Mouse (Mus musculus): ENCODE measurements at regions not wholly inside any gene's neighbourhood (a gene's known extent, or its start where the extent isn't known, plus 50 kb on each side); places are given as distances from the start of the nearest gene placed in this dataset.

DNA sequence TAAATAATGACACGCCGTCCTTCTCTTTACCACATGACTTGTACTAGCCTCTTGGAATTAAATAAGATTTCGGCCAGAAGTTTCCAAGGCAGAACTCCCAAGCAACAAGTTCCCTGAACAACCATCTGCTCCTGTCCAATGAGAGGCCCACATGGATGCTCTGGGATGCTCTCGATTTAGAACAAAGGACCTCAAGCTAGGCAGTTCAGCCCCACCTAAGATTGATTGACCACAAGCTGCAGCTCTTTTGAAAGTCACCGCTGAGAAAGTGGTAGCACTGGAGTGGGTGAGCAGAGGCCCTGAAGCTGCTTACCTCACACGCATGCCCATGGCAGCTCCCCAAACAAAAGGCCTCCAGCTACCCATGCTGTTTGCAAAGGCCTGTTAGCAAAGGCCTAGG lies 73.1 kb upstream of the Eomes start:
- no peak for DNase-seq (ENCODE audit: low spot score in 2 of 2)

DNA sequence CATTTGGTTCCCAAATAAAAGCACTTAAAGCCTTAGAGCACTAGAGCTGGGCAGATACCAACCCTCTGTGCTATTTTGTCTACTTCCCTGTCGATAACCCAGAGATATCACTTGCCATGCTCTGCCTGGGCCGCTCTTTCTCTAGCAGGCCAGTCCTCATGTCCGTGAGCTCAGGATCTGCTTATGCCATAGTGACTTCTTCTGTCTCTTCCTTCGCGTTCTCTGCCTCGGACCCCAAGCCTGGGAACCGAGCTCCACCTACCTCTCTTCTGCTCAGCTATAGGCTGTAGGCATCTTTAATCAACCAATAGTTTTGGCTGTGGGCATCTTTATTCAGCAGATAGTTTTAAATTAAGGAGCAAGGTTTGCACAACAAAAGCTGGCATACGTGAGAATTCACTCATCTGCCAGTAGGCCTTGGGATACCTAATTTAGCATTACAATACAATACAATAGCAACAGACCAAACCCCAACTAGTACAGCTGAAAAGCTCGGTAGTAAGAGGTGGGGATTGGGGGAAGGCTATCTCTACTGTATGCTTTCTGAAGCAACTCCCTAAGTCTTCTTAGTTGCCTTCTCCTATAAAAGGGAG lies 72.0 kb upstream of the Eomes start:
- no peak for DNase-seq (ENCODE audit: low spot score in 2 of 2)

DNA sequence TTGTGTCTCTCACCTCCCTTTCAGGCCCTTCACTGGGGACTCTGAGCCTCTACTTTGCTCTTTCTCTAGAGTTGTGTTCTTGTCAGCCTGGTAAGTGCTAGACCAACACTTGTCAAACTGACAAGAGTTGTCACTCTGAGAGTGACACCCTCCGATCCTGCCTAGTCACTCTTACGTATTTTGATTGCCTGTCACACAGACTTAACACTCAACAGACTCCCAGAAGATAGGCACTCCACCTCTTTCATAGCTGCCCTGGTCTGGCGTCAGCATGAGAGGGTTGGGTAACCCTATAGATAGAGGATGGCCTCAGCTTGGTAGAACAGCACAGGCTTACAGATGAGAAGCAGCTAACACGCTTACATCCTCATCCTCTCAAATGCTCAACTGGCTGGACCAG lies 62.0 kb upstream of the Eomes start:
- DNase-seq (ENCODE audit: low spot score in 2 of 2) = no peak

DNA sequence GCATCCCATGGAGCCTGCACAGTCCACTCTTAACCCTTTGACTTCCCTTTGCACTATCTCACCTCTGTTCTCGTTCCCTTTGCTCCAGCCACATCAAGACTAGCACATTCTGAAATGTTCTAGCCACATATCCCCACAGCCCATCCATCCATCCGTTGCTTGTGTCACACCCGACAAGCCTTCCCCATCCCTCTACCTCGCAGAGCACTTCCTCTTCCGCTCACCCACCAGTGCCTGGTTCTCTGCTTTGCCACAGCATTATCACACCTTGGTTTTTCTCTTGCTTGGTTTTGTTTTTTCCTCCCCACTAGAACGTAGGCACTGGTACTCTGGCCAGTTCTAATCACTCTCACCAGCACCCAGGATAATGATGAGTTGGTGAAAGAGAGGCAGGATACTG lies 61.5 kb upstream of the Eomes start:
- no peak for DNase-seq (ENCODE audit: low spot score in 2 of 2)

DNA sequence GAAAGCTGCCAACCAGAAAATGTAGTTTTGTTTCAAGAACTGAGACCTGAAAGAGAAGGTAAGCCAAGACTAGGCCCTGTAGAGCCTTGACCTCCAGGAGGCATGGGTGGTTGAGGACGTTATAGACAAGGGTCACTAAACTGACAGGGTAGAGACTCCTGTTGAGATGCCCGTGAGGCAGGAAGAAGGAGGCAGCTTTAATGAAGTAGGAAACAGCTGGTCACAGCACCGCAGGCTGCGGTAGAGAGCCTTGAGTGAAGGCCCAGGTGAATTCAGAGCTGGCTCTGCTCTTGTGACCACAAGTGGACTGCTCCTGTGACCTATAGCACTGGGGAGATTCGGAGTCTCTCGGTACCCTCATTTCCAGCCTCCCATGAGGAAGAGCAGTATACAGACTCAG lies 53.7 kb upstream of the Eomes start:
- no peak for DNase-seq (ENCODE audit: low spot score in 2 of 2)

All from layer of hippocampus, postnatal 10 days (tissue).